Mouse (Mus musculus): ENCODE measurements around the gene Phtf1. TPM values are rescaled to one million over a fixed set of nuclear protein-coding genes. Genes with fewer than 3 reads are reported as not detected.

Gene Phtf1
- polyA plus RNA-seq, 1 experiment from 2014 or later: 6.7 TPM

- Histone ChIP-seq H3K27ac (no peak overlapping the region), H3K36me3 (peaks cover 22% of the 10 kb centered on the region), H3K4me3 (replicated peaks) (no peak overlapping the region), H3K27me3 (no peaks in the 10 kb centered on the region), H3K4me1 (replicated peaks) (no peaks in the 10 kb centered on the region), H3K9ac (no peak overlapping the region), H3K4me2 (no peak overlapping the region), H3K9me3 (replicated peaks) (no peaks in the 10 kb centered on the region)
- no peak for DNase-seq
- 84% methylated on average over 2 of the region's 2 CpGs for WGBS (ENCODE audit: insufficient replicate concordance)
- no peak for ATAC-seq (ENCODE audit: low read depth)
Observed at GRCm38 (mm10) chr3:103985194-103985593, 17.3 kb downstream of the Phtf1 start.

- H3K36me3 ChIP-seq: peaks cover 36% of the 10 kb centered on the region
Observed at GRCm38 (mm10) chr3:103987831-103988432, 20.0 kb downstream of the Phtf1 start.

GRCm38 (mm10) chr3:103989352-103989751, 21.4 kb downstream of the Phtf1 start:
- H3K9ac ChIP-seq: no peak overlapping the region
- H3K36me3 ChIP-seq: peaks cover 40% of the 10 kb centered on the region
- H3K4me2 ChIP-seq: no peak overlapping the region
- H3K4me3 ChIP-seq (replicated peaks): no peak overlapping the region
- 58% methylated on average over 4 of the region's 4 CpGs for WGBS (ENCODE audit: insufficient replicate concordance)
- no peaks in the 10 kb centered on the region for H3K4me1 ChIP-seq (replicated peaks)
- no peak for DNase-seq
- H3K27me3 ChIP-seq: no peaks in the 10 kb centered on the region
- H3K9me3 ChIP-seq (replicated peaks): no peaks in the 10 kb centered on the region
- H3K27ac ChIP-seq: no peak overlapping the region
- ATAC-seq (ENCODE audit: low read depth): 0 out of 2 replicates have a peak, but pooled peaks have one; percentile 23

More at GRCm38 (mm10) chr3:103987831-103988432, 20.0 kb downstream of the Phtf1 start:
- ATAC-seq (ENCODE audit: low read depth): no peak
- no peak for DNase-seq
- Histone ChIP-seq H3K4me1 (replicated peaks) (no peaks in the 10 kb centered on the region), H3K4me3 (replicated peaks) (no peak overlapping the region), H3K4me2 (no peak overlapping the region), H3K9me3 (replicated peaks) (no peaks in the 10 kb centered on the region), H3K9ac (no peak overlapping the region), H3K27ac (no peak overlapping the region), H3K27me3 (no peaks in the 10 kb centered on the region)
- 63% methylated on average over 5 of the region's 5 CpGs for WGBS (ENCODE audit: insufficient replicate concordance)

GRCm38 (mm10) chr3:103991271-103991670, 23.4 kb downstream of the Phtf1 start:
- H3K4me3 ChIP-seq (replicated peaks): no peak overlapping the region

GRCm38 (mm10) chr3:103998724-103999123, 30.8 kb downstream of the Phtf1 start:
- H3K4me2 ChIP-seq: no peak overlapping the region
- no peaks in the 10 kb centered on the region for H3K27me3 ChIP-seq
- no peaks in the 10 kb centered on the region for H3K9me3 ChIP-seq (replicated peaks)
- ATAC-seq (ENCODE audit: low read depth): no peak
- no peak overlapping the region for H3K4me3 ChIP-seq (replicated peaks)
- WGBS (ENCODE audit: insufficient replicate concordance): 46% methylated on average over 4 of the region's 4 CpGs
- peaks cover 35% of the 10 kb centered on the region for H3K36me3 ChIP-seq
- DNase-seq: no peak
- H3K9ac ChIP-seq: no peak overlapping the region
- no peak overlapping the region for H3K27ac ChIP-seq
- H3K4me1 ChIP-seq (replicated peaks): no peaks in the 10 kb centered on the region

More at GRCm38 (mm10) chr3:103991271-103991670, 23.4 kb downstream of the Phtf1 start:
- peaks cover 29% of the 10 kb centered on the region for H3K36me3 ChIP-seq
- H3K9ac ChIP-seq: no peak overlapping the region
- H3K4me1 ChIP-seq (replicated peaks): no peaks in the 10 kb centered on the region
- no peak overlapping the region for H3K4me2 ChIP-seq
- H3K9me3 ChIP-seq (replicated peaks): no peaks in the 10 kb centered on the region
- 75% methylated on average over 3 of the region's 3 CpGs for WGBS (ENCODE audit: insufficient replicate concordance)
- ATAC-seq (ENCODE audit: low read depth) (no peak), DNase-seq (no peak)
- H3K27me3 ChIP-seq: no peaks in the 10 kb centered on the region
- H3K27ac ChIP-seq: no peak overlapping the region

GRCm38 (mm10) chr3:104006896-104007466, 39.1 kb downstream of the Phtf1 start:
- H3K9ac ChIP-seq: no peak overlapping the region
- peaks cover 31% of the 10 kb centered on the region for H3K36me3 ChIP-seq
- DNase-seq (no peak), ATAC-seq (ENCODE audit: low read depth) (no peak)
- no peak overlapping the region for H3K4me3 ChIP-seq (replicated peaks)
- H3K4me1 ChIP-seq (replicated peaks): no peaks in the 10 kb centered on the region
- 87% methylated on average over 8 of the region's 8 CpGs for WGBS (ENCODE audit: insufficient replicate concordance)
- no peaks in the 10 kb centered on the region for H3K27me3 ChIP-seq
- H3K9me3 ChIP-seq (replicated peaks): no peaks in the 10 kb centered on the region
- H3K27ac ChIP-seq: no peak overlapping the region
- no peak overlapping the region for H3K4me2 ChIP-seq

GRCm38 (mm10) chr3:104007479-104007878, 39.6 kb downstream of the Phtf1 start:
- ATAC-seq (ENCODE audit: low read depth): no peak
- no peaks in the 10 kb centered on the region for H3K9me3 ChIP-seq (replicated peaks)
- H3K27ac ChIP-seq: no peak overlapping the region
- H3K36me3 ChIP-seq: peaks cover 31% of the 10 kb centered on the region
- H3K4me3 ChIP-seq (replicated peaks): no peak overlapping the region
- H3K9ac ChIP-seq: no peak overlapping the region
- DNase-seq: no peak
- no peak overlapping the region for H3K4me2 ChIP-seq
- no peaks in the 10 kb centered on the region for H3K4me1 ChIP-seq (replicated peaks)
- no peaks in the 10 kb centered on the region for H3K27me3 ChIP-seq
- WGBS (ENCODE audit: insufficient replicate concordance): 81% methylated on average over 8 of the region's 8 CpGs

- no peak overlapping the region for H3K27ac ChIP-seq
- H3K9ac ChIP-seq: no peak overlapping the region
- H3K4me1 ChIP-seq (replicated peaks): no peaks in the 10 kb centered on the region
- ATAC-seq (ENCODE audit: low read depth): no peak
- no peak for DNase-seq
- no peaks in the 10 kb centered on the region for H3K27me3 ChIP-seq
- H3K4me3 ChIP-seq (replicated peaks): no peak overlapping the region
- WGBS (ENCODE audit: insufficient replicate concordance): 70% methylated on average over 5 of the region's 5 CpGs
- peaks cover 27% of the 10 kb centered on the region for H3K36me3 ChIP-seq
- no peaks in the 10 kb centered on the region for H3K9me3 ChIP-seq (replicated peaks)
- H3K4me2 ChIP-seq: no peak overlapping the region
Observed at GRCm38 (mm10) chr3:104009924-104010662, 42.2 kb downstream of the Phtf1 start.

- H3K4me3 ChIP-seq (replicated peaks): no peak overlapping the region
Observed at GRCm38 (mm10) chr3:104011972-104012371, 44.1 kb downstream of the Phtf1 start.

GRCm38 (mm10) chr3:104017931-104018330, 50.0 kb downstream of the Phtf1 start:
- no peak for DNase-seq
- Histone ChIP-seq H3K27me3 (no peaks in the 10 kb centered on the region), H3K4me1 (replicated peaks) (no peaks in the 10 kb centered on the region), H3K9me3 (replicated peaks) (no peaks in the 10 kb centered on the region), H3K36me3 (peaks cover 22% of the 10 kb centered on the region), H3K27ac (no peak overlapping the region), H3K4me2 (no peak overlapping the region), H3K9ac (no peak overlapping the region), H3K4me3 (replicated peaks) (no peak overlapping the region)
- 73% methylated on average over 3 of the region's 3 CpGs for WGBS (ENCODE audit: insufficient replicate concordance)
- ATAC-seq (ENCODE audit: low read depth): no peak

More at GRCm38 (mm10) chr3:104011972-104012371, 44.1 kb downstream of the Phtf1 start:
- Histone ChIP-seq H3K4me2 (no peak overlapping the region), H3K4me1 (replicated peaks) (no peaks in the 10 kb centered on the region), H3K36me3 (peaks cover 19% of the 10 kb centered on the region), H3K9ac (no peak overlapping the region), H3K9me3 (replicated peaks) (no peaks in the 10 kb centered on the region), H3K27ac (no peak overlapping the region), H3K27me3 (no peaks in the 10 kb centered on the region)
- ATAC-seq (ENCODE audit: low read depth) (no peak), DNase-seq (no peak)
- 52% methylated on average over 2 of the region's 2 CpGs for WGBS (ENCODE audit: insufficient replicate concordance)

GRCm38 (mm10) chr3:104019453-104019852, 51.5 kb downstream of the Phtf1 start:
- DNase-seq (no peak), ATAC-seq (ENCODE audit: low read depth) (no peak)
- H3K4me2 ChIP-seq: no peak overlapping the region
- no peaks in the 10 kb centered on the region for H3K27me3 ChIP-seq
- WGBS (ENCODE audit: insufficient replicate concordance): 59% methylated on average over 4 of the region's 4 CpGs
- no peaks in the 10 kb centered on the region for H3K9me3 ChIP-seq (replicated peaks)
- no peak overlapping the region for H3K9ac ChIP-seq
- H3K27ac ChIP-seq: no peak overlapping the region
- no peaks in the 10 kb centered on the region for H3K4me1 ChIP-seq (replicated peaks)
- H3K4me3 ChIP-seq (replicated peaks): no peak overlapping the region
- peaks cover 20% of the 10 kb centered on the region for H3K36me3 ChIP-seq
